Mouse (Mus musculus): ENCODE results near the gene Scgb1b27.

Gene Scgb1b27

DNA sequence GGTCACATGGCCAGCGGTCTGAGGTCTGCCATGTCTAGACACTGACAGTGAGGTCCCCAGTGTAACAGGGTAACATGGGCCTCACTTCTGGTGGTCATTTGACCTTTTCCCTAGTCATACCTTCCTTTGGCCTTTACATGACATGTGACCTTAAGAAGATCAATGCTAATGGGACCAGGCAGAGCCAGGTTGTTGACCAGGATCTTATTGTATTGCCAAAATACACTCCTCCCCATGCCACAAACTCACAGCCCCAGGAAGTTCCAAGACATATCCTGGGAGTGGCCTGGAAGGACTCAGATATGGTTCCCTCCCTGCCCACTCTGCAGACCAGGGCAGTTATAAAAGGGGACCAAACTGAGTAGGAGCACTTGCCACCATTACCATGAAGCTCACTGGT is at the start of gene Scgb1b27:
Gene Scgb1b27 (plus strand): TSS at position 301 of the 400 bp plus-strand sequence.
- WGBS = 75% methylated on average over 1 of the region's 1 CpGs

DNA sequence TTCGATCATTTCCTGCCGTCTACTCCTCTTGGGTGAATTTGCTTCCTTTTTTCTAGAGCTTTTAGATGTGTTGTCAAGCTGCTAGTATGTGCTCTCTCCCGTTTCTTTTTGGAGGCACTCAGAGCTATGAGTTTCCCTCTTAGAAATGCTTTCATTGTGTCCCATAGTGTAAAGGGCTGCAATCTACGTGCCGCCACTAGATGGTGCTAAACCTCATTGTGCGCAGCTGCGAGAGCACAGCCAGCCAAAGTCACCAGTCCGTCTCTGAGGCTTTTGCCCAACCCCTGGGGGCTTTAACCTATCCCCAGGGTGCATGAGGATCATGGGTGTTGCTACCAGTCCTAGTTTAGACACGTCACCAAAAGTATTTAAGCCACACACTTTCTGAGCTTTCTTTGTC is 39.0 kb upstream of the Scgb1b27 start:
- 32% methylated on average over 8 of the region's 9 CpGs for WGBS

DNA sequence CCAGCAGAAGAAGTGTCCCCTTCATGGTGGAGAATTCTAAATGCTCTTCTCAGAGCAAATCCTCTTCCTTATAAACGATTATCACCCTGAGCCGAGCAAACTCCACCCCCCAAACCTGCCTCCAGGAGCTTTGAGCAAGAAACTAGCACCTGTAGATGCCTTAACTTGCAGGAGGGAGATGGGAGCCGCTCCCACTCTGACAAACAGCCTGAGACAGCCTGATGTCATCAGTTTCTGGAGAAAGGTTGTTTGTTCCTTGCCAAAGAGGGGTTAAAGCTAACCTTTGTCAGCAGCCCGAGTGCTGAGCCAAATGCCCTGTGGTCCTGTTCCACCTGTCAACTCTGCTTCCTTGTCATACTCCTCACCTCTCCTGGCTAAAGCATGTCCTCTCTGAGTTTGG is 7.4 kb upstream of the Scgb1b27 start, which contains the start of gene Scgb2b27:
Gene Scgb2b27 (minus strand): TSS at position 101 of the 400 bp plus-strand sequence.
- WGBS = 64% methylated on average over 4 of the region's 4 CpGs

DNA sequence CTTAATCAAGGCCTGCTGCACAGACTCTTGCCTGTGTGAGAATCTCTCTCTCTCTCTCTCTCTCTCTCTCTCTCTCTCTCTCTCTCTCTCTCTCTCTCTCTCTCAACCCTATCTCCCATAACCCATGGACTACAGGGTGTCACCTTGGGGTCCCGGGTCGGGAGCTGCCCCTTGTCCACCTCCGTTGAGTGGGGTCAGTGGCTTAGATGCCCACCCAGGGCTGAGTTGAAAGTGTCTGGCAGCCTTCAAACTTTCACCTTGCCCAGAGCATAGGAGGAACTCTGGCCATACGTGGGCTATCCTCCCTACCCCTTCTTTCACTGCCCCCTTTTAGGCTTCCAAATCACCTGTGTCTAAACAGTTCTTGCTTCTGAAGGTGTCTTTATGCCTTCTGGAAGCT is 4.4 kb downstream of the Scgb1b27 start:
- 75% methylated on average over 4 of the region's 4 CpGs for WGBS

DNA sequence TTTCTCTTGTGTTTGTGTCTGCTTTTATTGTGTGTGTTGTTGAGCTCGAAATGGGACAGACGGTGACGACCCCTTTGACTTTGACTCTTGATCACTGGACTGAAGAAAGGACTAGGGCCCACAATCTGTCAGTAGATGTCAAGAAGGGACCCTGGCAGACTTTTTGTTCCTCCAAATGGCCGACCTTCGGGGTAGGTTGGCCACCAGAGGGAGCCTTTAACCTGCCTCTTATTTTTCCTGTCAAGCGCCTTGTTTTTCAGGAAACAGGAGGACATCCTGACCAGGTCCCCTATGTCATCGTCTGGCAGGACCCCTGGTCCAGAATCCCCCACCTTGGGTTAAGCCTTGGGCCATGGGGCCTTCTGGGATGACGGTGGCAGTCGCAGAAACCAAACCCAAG is 5.9 kb downstream of the Scgb1b27 start:
- WGBS = 84% methylated on average over 9 of the region's 9 CpGs

DNA sequence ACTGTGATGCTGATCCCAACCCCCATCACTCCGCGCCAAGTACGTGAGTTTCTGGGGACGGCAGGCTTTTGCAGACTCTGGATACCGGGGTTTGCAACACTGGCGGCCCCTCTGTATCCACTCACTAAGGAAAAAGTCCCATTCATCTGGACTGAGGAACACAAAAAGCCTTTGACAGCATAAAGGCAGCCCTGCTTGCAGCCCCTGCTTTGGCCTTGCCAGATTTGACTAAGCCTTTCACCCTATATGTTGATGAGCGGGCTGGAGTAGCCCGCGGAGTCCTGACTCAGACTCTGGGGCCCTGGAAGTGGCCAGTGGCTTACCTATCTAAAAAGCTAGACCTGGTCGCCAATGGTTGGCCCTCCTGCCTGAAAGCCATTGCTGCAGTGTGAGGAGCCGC is 8.7 kb downstream of the Scgb1b27 start:
- 92% methylated on average over 11 of the region's 11 CpGs for WGBS

DNA sequence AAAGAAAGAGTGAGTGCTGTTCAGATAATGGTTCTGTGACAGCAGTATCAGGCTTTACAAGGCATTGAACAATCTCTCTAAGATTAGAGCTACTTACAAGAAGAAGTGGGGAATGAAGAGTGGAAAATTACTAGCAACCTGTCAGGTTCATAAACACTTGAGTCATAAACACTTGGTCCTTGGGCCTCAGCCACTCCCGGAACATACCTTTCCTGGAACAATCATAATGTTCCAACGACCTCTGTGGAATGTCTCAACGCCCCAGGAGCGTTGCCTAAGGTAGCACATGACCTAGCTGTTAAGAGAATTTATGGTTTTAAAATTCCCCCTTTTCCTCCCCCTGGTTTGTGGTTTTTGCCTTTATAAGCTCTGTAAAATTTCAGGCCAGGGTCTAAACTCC is 13.3 kb downstream of the Scgb1b27 start:
- 70% methylated on average over 4 of the region's 4 CpGs for WGBS

DNA sequence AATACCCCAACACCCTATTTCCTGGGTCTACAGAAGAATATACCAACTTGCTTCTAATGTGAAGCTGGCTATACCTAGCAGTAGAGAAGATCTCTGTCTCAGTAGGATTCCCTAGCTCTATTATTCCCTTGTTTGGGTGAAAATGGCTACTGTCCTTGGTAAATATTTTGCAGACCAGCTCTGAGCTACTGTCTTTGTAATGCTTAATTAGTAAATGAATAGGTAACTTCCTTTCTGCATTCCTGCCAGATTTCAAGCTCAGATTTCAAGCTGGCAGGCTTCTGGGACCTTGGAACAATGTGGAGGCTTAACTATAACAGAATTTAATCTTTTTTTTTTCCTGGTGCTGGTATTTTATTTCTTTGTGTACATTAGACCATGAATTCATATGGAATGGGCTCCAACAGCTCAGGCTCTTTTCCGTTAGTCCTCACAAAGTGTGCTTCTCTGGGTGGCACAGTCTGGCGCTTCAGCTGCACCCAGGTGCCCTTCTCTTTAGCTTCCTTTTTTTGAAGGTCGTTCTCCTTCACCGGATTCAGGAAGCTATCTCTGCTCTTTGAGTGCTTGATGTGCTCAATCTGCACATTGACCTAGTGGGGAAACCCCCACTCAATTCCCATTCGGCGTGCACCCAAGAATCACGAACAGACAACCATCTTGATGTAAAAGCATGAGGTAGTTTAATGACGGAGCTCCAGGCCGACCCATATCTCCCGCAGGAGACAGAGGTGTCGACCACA is 15.0 kb downstream of the Scgb1b27 start:
- WGBS = 90% methylated on average over 11 of the region's 11 CpGs

DNA sequence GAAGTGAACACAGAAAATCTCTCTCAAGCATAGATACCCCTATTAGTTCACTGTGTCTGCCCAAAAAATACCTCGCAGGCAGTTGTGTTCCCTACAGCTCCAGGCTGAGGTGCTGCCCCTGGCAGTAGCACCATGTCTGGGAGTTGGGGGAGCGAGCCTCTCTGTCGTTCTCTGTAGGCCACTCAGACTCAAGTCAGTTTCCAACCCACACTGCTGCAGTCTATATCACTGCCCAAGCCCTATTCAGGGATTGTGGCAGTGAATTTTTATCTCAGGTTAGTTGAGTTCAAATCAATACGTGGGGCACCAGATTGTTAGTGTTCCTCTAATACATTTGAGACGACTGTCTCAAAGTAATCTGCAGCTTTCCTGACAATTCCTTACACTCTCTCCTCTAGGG is 46.8 kb downstream of the Scgb1b27 start:
- 78% methylated on average over 5 of the region's 5 CpGs for WGBS
